Mouse (Mus musculus) naive thymus-derived CD4-positive, alpha-beta T cell, adult 2 months (primary cell): ENCODE data around the gene Lhfpl2.

Experiments used
- DNase-seq: peaks from one replicate; pipeline ENCODE4 v3.0.0-alpha.2; 2011; ENCODE audit warnings: low read depth

Lhfpl2 gene

GRCm38 (mm10) chr13:94212716-94213115 lies 155.1 kb downstream of the Lhfpl2 start:
- DNase-seq, result no peak

- DNase-seq, result no peak
Observed at GRCm38 (mm10) chr13:94223609-94224008, 166.0 kb downstream of the Lhfpl2 start.

GRCm38 (mm10) chr13:94224717-94225705 lies 167.4 kb downstream of the Lhfpl2 start:
- DNase-seq, result no peak

GRCm38 (mm10) chr13:94231871-94232270 lies 174.3 kb downstream of the Lhfpl2 start:
- no peak for DNase-seq

- no peak for DNase-seq
Observed at GRCm38 (mm10) chr13:94239488-94239887, 181.9 kb downstream of the Lhfpl2 start.

- DNase-seq, result no peak
Observed at GRCm38 (mm10) chr13:94240111-94240510, 182.5 kb downstream of the Lhfpl2 start.

- DNase-seq, result no peak
Observed at GRCm38 (mm10) chr13:94240873-94241272, 183.3 kb downstream of the Lhfpl2 start.

GRCm38 (mm10) chr13:94241892-94242524 lies 184.4 kb downstream of the Lhfpl2 start:
- no peak for DNase-seq

GRCm38 (mm10) chr13:94242897-94243296 lies 185.3 kb downstream of the Lhfpl2 start:
- DNase-seq, result no peak
